Mouse (Mus musculus) heart, postnatal 14 days (tissue): ENCODE measurements around the gene Fra10ac1. TPM values are rescaled to one million over a fixed set of nuclear protein-coding genes. Genes with fewer than 3 reads are reported as not detected.
A peak's percentile ranks its signal among the peaks of the same experiment; 100 is the strongest.

Experiments
- DNase-seq, 2 experiments: peaks; one replicate each; pipeline ENCODE4 v3.0.0; 2021 to 2022
- intact Hi-C: fragments of 180-260 bp; cut with DNase I; formaldehyde crosslinking; loops from one replicate; pipeline ENCODE4 v1.15.1; 2025
- long read RNA-seq, 2 experiments: library from polyadenylated mRNA; stranded (forward); transcript quantifications; one replicate each; pipeline ENCODE4 v2.0.0; 2021
- total RNA-seq, 2 experiments: library from RNA; stranded (reverse); gene quantifications; 2 replicates each; pipeline ENCODE4 v1.2.3; 2021

Fra10ac1 gene
- 10 to 100 TPM; 11.2 to 12.1 TPM for total RNA-seq
- long read RNA-seq, experiment 1, transcript Fra10ac1-201 (14 exons, 1,402 nt) = major isoform, 29 of 35 reads
- long read RNA-seq, experiment 1, partial matches to known transcripts = 2 of 35 reads
- long read RNA-seq, experiment 1, other reads (novel, unspliced or antisense) = 4 of 35 reads
- long read RNA-seq, experiment 2, transcript Fra10ac1-201 (14 exons, 1,402 nt) = major isoform, 21 of 28 reads
- long read RNA-seq, experiment 2, partial matches to known transcripts = 2 of 28 reads
- long read RNA-seq, experiment 2, other reads (novel, unspliced or antisense) = 5 of 28 reads

- DNase-seq = peak; percentile 89 to 92
- intact Hi-C loops = no loop called here
Observed at GRCm38 (mm10) chr19:38223905-38224684, at the start of gene Fra10ac1. Gene Fra10ac1, minus strand, starts transcription at chr19:38224156.

GRCm38 (mm10) chr19:38271071-38271470 is 47.1 kb upstream of the Fra10ac1 start:
- intact Hi-C loops = no loop called here
- DNase-seq = no peak

- peak in 1 of 2 experiments; percentile 18 for DNase-seq
- intact Hi-C loops = no loop called here
Observed at GRCm38 (mm10) chr19:38267469-38267868, 43.5 kb upstream of the Fra10ac1 start.

GRCm38 (mm10) chr19:38265767-38266166 is 41.8 kb upstream of the Fra10ac1 start:
- no peak for DNase-seq
- intact Hi-C loops = no loop called here

- DNase-seq = no peak
- intact Hi-C loops = no loop called here
Observed at GRCm38 (mm10) chr19:38264505-38265500, 40.8 kb upstream of the Fra10ac1 start, which contains the start of gene Lgi1. Gene Lgi1, plus strand, starts transcription at chr19:38264536.

- intact Hi-C loops = no loop called here
- DNase-seq = peak; percentile 9 to 35
Observed at GRCm38 (mm10) chr19:38263829-38264504, 40.0 kb upstream of the Fra10ac1 start.

GRCm38 (mm10) chr19:38261351-38261750 is 37.4 kb upstream of the Fra10ac1 start:
- peak; percentile 36 to 53 for DNase-seq
- intact Hi-C loops = no loop called here

- intact Hi-C loops = no loop called here
- no peak for DNase-seq
Observed at GRCm38 (mm10) chr19:38260346-38260745, 36.4 kb upstream of the Fra10ac1 start.

- DNase-seq = no peak
- intact Hi-C loops = no loop called here
Observed at GRCm38 (mm10) chr19:38259436-38259835, 35.5 kb upstream of the Fra10ac1 start.

GRCm38 (mm10) chr19:38258651-38259065 is 34.7 kb upstream of the Fra10ac1 start:
- intact Hi-C loops = no loop called here
- DNase-seq = no peak

GRCm38 (mm10) chr19:38253796-38254195 is 29.8 kb upstream of the Fra10ac1 start:
- peak; percentile 36 to 52 for DNase-seq
- intact Hi-C loops = loop anchor here (1.0 to 5.0 kb wide), 2 partner anchors 69 to 99 kb away; no protein-coding TSS in a partner anchor

GRCm38 (mm10) chr19:38249627-38250026 is 25.7 kb upstream of the Fra10ac1 start:
- intact Hi-C loops = loop anchor here (5.0 kb wide), 1 partner anchor 103 kb away; no protein-coding TSS in a partner anchor
- no peak for DNase-seq

- intact Hi-C loops = no loop called here
- no peak for DNase-seq
Observed at GRCm38 (mm10) chr19:38246177-38246622, 22.2 kb upstream of the Fra10ac1 start.

GRCm38 (mm10) chr19:38245361-38246176 is 21.6 kb upstream of the Fra10ac1 start:
- no peak for DNase-seq
- intact Hi-C loops = no loop called here

- intact Hi-C loops = no loop called here
- DNase-seq = no peak
Observed at GRCm38 (mm10) chr19:38244748-38245147, 20.8 kb upstream of the Fra10ac1 start.

- no peak for DNase-seq
- intact Hi-C loops = no loop called here
Observed at GRCm38 (mm10) chr19:38242314-38242852, 18.4 kb upstream of the Fra10ac1 start.

- DNase-seq = no peak
- intact Hi-C loops = no loop called here
Observed at GRCm38 (mm10) chr19:38238213-38238951, 14.4 kb upstream of the Fra10ac1 start.

- intact Hi-C loops = no loop called here
Observed at GRCm38 (mm10) chr19:38237834-38238212, 13.9 kb upstream of the Fra10ac1 start.

More at GRCm38 (mm10) chr19:38237834-38238212, 13.9 kb upstream of the Fra10ac1 start:
- no peak for DNase-seq
